Mouse (Mus musculus) heart, adult 11 months (tissue): ENCODE measurements at regions not wholly inside any gene's neighbourhood (a gene's known extent, or its start where the extent isn't known, plus 50 kb on each side); places are given as distances from the start of the nearest gene placed in this dataset.

ENCODE experiments used
- DNase-seq: peaks from one replicate; pipeline ENCODE4 v3.0.0; 2022

GRCm38 (mm10) chr10:84048706-84049105, 326.0 kb downstream of the 1500009L16Rik start:
- peak; percentile 78 for DNase-seq

DNA sequence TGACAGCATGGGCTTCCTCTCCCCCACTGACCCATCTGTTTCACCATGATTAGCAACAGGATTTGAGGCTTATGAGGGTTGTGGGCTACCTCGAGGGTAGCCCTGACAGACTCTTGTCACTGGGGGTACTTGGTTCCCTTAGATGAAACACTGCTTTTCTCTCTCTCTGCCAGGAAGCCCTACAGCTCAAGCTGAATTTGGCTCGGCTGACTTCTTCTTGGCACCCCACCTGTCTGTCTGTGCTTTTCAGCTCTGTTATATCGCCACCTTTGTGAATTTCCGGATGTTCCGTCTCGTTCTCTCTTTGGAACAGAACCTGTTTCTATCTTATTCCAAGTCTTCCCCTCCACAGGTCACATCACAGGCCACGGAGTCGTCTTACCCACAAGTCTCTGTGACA, 330.0 kb downstream of the 1500009L16Rik start:
- DNase-seq, result peak; percentile 59

GRCm38 (mm10) chr10:84054551-84055336, 332.1 kb downstream of the 1500009L16Rik start:
- peak; percentile 77 for DNase-seq

GRCm38 (mm10) chr10:84055402-84056167, 332.9 kb downstream of the 1500009L16Rik start:
- DNase-seq, result peak; percentile 94

GRCm38 (mm10) chr10:84056323-84057169, 333.9 kb downstream of the 1500009L16Rik start:
- peak; percentile 93 for DNase-seq

DNA sequence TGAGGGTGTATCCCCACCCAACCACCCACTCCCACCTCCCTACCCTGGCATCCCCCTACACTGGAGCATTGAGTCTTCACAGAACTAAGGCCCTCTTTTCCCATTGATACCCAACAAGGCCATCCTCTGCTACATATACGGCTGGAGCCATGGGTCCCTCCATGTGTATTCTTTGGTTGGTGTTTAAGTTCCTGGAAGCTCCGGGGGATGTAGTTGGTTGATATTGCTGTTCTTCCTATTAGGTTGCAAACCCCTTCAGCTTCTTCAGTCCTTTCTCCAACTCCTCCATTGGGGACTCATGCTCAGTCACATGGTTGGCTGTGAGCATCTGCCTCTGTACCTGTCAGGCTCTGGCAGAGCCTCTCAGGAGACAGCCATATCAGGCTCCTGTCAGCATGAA, 335.6 kb downstream of the 1500009L16Rik start:
- DNase-seq, result peak; percentile 82

GRCm38 (mm10) chr10:84059646-84060491, 337.2 kb downstream of the 1500009L16Rik start:
- DNase-seq, result peak; percentile 86

DNA sequence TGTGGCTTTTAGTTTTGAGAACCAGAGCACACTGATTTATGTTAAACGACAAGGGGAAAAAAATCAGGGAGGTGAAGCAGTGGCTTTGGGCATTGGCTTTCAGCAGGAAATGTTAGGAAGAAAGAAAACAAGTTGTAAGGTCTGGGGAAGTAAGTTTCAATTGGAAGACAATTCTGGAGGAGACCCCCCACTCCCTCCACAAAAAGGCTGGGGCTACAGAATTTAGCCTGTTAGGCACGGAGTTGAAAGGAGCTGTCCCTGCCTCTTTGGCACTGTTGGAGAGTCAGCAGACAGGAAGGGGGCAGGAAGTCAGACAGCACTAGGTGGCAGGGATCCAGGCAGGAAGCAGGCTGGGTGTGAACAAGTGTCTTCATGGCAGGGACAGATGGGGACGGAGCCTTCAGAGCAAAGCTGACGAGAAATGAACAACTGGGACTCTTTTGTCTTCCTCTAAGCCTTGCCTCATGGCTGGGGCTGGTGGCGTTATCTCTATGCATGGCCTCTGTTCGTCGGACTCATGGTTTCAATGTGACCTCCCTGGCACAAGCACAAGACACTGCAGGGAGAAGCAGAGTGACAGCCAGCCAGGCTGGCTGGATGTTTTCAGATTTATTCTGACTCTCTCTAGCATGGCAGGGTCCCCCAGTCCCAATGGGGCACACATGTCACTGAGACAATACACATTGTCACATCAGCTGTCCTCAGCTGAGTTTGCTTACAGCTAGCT, 338.0 kb downstream of the 1500009L16Rik start:
- DNase-seq, result peak; percentile 99

GRCm38 (mm10) chr10:84067052-84067650, 344.5 kb downstream of the 1500009L16Rik start:
- peak; percentile 95 for DNase-seq

DNA sequence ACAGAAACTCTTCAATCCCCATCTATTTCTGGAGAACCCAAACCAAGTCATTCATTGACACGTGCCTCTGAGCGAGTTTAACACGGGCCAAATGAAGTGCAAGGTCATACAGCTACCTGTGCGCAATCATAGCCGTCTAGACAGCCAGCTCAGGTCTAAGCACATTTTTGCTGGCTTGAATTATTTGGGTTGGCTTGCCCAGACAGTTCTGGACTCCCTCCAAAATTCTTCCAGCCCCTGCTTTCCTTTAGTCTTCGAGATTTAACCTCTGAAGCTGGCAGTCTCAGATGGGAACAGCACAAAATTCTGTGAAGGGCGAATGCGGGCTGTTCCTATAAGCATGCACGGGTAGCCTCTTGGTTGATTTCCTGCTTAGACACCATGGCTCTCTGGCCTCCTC, 347.1 kb downstream of the 1500009L16Rik start:
- peak; percentile 51 for DNase-seq

- peak; percentile 71 for DNase-seq
These were observed 350.3 kb downstream of the 1500009L16Rik start for GRCm38 (mm10) chr10:84072866-84073483.

GRCm38 (mm10) chr10:84075581-84075980, 352.9 kb downstream of the 1500009L16Rik start:
- no peak for DNase-seq

GRCm38 (mm10) chr10:84080236-84080635, 357.6 kb downstream of the 1500009L16Rik start:
- DNase-seq, result no peak

- DNase-seq, result no peak
These were observed 358.7 kb downstream of the Nuak1 start for GRCm38 (mm10) chr10:84081673-84082072.

- no peak for DNase-seq
These were observed 352.9 kb downstream of the Nuak1 start for GRCm38 (mm10) chr10:84087528-84087927.

GRCm38 (mm10) chr10:84087929-84088328, 352.5 kb downstream of the Nuak1 start:
- no peak for DNase-seq

DNA sequence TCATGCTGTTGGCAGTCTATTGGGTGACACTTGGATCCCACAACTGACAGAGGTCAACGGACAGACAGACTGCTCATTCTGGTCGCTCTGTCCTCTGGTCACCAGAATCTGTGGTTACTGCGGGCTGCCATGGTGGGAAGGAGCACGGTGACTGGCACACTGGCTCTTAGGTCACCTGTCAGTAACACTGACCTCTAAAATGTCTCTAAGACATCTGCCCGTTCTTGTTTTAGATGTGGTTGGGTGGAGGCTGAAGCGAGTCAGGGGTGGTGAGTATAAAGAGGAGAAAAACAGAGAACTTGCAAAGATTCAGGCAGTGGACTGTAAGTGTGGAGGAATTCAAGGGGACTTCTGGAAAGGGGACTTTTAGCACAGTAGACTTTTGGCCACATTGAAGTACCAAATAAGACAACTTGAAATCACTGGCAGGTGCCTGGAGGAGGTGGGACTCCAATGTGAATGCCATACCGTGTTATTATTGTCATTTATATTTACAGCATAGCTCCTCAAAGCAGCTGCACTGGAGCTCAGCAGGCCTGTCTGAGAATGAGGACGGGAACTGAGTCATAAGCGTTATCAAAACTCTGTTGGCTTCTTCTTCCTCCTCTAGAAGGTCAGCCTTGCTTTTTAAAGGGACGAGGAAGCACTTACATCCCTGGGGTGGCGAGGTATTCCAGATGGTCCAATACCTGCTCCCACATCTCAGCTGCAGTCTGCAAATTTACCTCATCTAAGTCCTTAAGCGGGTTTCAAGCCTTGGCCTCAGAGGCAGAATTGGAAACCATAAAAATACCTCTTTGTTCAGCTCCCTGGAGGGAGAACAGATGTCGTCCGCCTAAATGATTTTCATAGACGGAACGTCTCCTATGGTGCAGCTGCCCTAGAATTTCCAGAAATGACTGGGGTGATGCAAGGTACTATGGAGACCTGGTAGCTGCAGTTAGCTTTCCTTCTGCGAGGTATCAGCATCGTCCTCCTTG, 351.3 kb downstream of the Nuak1 start:
- DNase-seq, result no peak

GRCm38 (mm10) chr10:84093919-84094318, 346.5 kb downstream of the Nuak1 start:
- DNase-seq, result peak; percentile 27

GRCm38 (mm10) chr10:84097196-84097595, 343.2 kb downstream of the Nuak1 start:
- peak; percentile 48 for DNase-seq
